Mouse (Mus musculus): ENCODE data around the gene Ap1ar. TPM values are rescaled to one million over a fixed set of nuclear protein-coding genes. Genes with fewer than 3 reads are reported as not detected.

The Ap1ar gene
- total RNA-seq, 2 experiments from 2014 or later: 19.8 to 20.8 TPM

- no peak for DNase-seq (ENCODE audit: low spot score in 2 of 2)
Measured at GRCm38 (mm10) chr3:127759212-127759611, 78.1 kb downstream of the Ap1ar start.

GRCm38 (mm10) chr3:127758806-127759205 is 78.5 kb downstream of the Ap1ar start:
- no peak for DNase-seq (ENCODE audit: low spot score in 2 of 2)

- DNase-seq (ENCODE audit: low spot score in 2 of 2): no peak
Measured at GRCm38 (mm10) chr3:127757886-127758301, 79.4 kb downstream of the Ap1ar start.

Other genes starting within 250 kb of the Ap1ar start
- not detected for gene Neurog2, start 204.4 kb downstream of the Ap1ar start, total RNA-seq (2021)
- gene Alpk1, start 57.0 kb downstream of the Ap1ar start, total RNA-seq (2021): 1 to 10 TPM; 2.4 to 2.7 TPM
- gene Tifa, start 47.7 kb downstream of the Ap1ar start, total RNA-seq (2021): 1 to 10 TPM; 1.6 to 2.0 TPM
- gene Fam241a, start 58.8 kb upstream of the Ap1ar start, total RNA-seq (2021): 1 to 10 TPM; 8.9 to 10.0 TPM